Mouse (Mus musculus) kidney, embryonic 14.5 days (tissue): ENCODE measurements around the gene Gpx4. TPM values are rescaled to one million over a fixed set of nuclear protein-coding genes. Genes with fewer than 3 reads are reported as not detected.

ENCODE experiments used
- ATAC-seq: fragments of 200-750 bp; cut with Nextera tagmentation; 2 replicates; pipeline ENCODE4 v1.8.0; 2017; ENCODE audit warnings: moderate number of reproducible peaks, mild to moderate bottlenecking, moderate TSS enrichment, moderate library complexity; ENCODE audit not compliant: low FRiP score, low TSS enrichment
- H3K27ac ChIP-seq: fragments of 300-500 bp; sonication (generic); 2 replicates; pipeline ENCODE4 v1.5.1; 2014; ENCODE audit warnings: low read depth, mild to moderate bottlenecking, low read length, moderate library complexity, mixed read lengths
- H3K27me3 ChIP-seq: fragments of 300-500 bp; sonication (generic); 2 replicates; pipeline ENCODE4 v1.6.1; 2014; ENCODE audit warnings: mild to moderate bottlenecking, low read length; ENCODE audit not compliant: control insufficient read depth, insufficient read depth
- H3K36me3 ChIP-seq: fragments of 300-500 bp; sonication (generic); 2 replicates; pipeline ENCODE4 v1.6.1; 2014; ENCODE audit warnings: low read length, mixed read lengths; ENCODE audit not compliant: control insufficient read depth, insufficient read depth
- H3K4me1 ChIP-seq: fragments of 300-500 bp; sonication (generic); 2 replicates; pipeline ENCODE4 v1.6.1; 2014; ENCODE audit warnings: low read length, mixed read lengths; ENCODE audit not compliant: control insufficient read depth, insufficient read depth
- H3K4me2 ChIP-seq: fragments of 300-500 bp; sonication (generic); replicated peaks from 2 replicates; pipeline ENCODE4 v1.6.1; 2014; ENCODE audit warnings: low read depth, mild to moderate bottlenecking, low read length
- H3K4me3 ChIP-seq: fragments of 300-500 bp; sonication (generic); 2 replicates; pipeline ENCODE4 v1.5.1; 2014; ENCODE audit warnings: mild to moderate bottlenecking, low read length
- H3K9ac ChIP-seq: fragments of 300-500 bp; sonication (generic); 2 replicates; pipeline ENCODE4 v1.6.1; 2014; ENCODE audit warnings: low read depth, mild to moderate bottlenecking, low read length, moderate library complexity
- H3K9me3 ChIP-seq: fragments of 300-500 bp; sonication (generic); 2 replicates; pipeline ENCODE4 v1.6.1; 2016; ENCODE audit warnings: low read length; ENCODE audit not compliant: control insufficient read depth
- whole genome bisulfite sequencing: fragments of 180-500 bp; shearing (Covaris S2); extraction: QIAGEN DNeasy Blood & Tissue Kit; methylation state at CpG from one replicate; pipeline ENCODE4 v1.1.7; 2014; 5-methylcytosine and 5-hydroxymethylcytosine counted together
- polyA plus RNA-seq: library from polyadenylated mRNA; unstranded; fragments of >200 nt; fragmentation: Nextera tagmentation; extraction: Ambion mirVana; gene quantifications from 2 replicates; pipeline ENCODE4 v1.2.1, GENCODE M21; 2014

The Gpx4 gene
- polyA plus RNA-seq, 1 experiment from 2014 or later: 552 TPM

GRCm38 (mm10) chr10:80014484-80015290 is 32.3 kb upstream of the Gpx4 start:
- ATAC-seq: no peak
- WGBS: 16% methylated on average over 28 of the region's 28 CpGs
- Histone ChIP-seq H3K9me3 (peaks cover 9% of the 10 kb centered on the region; the same call in 1 of the 2 replicates), H3K27me3 (peaks cover 34% of the 10 kb centered on the region), H3K27ac (no peak overlapping the region), H3K4me1 (peaks cover 13% of the 10 kb centered on the region), H3K4me2 (no peak overlapping the region), H3K36me3 (no peaks in the 10 kb centered on the region), H3K4me3 (no peak overlapping the region), H3K9ac (no peak overlapping the region)

- peaks cover 2% of the 10 kb centered on the region; the same call in 1 of the 2 replicates for H3K9me3 ChIP-seq
- no peaks in the 10 kb centered on the region for H3K36me3 ChIP-seq
- no peak overlapping the region for H3K4me2 ChIP-seq
- no peak overlapping the region for H3K27ac ChIP-seq
- peaks cover 34% of the 10 kb centered on the region for H3K27me3 ChIP-seq
- peaks cover 18% of the 10 kb centered on the region for H3K4me1 ChIP-seq
- H3K9ac ChIP-seq: no peak overlapping the region
- no peak overlapping the region for H3K4me3 ChIP-seq
- ATAC-seq: no peak
- 70% methylated on average over 10 of the region's 10 CpGs for WGBS
These were observed 31.4 kb upstream of the Gpx4 start for GRCm38 (mm10) chr10:80015583-80015982.

GRCm38 (mm10) chr10:80016511-80016910 is 30.5 kb upstream of the Gpx4 start, which contains the start of gene Arhgap45:
Arhgap45 (plus strand) TSS chr10:80016653.
- H3K4me2 ChIP-seq: no peak within 1 kb of the TSS

GRCm38 (mm10) chr10:80016931-80017330 is 30.0 kb upstream of the Gpx4 start:
- WGBS: 87% methylated on average over 10 of the region's 10 CpGs
- H3K9me3 ChIP-seq: no peaks in the 10 kb centered on the region
- peaks cover 34% of the 10 kb centered on the region for H3K27me3 ChIP-seq
- no peak overlapping the region for H3K4me2 ChIP-seq
- no peak overlapping the region for H3K27ac ChIP-seq
- peaks cover 18% of the 10 kb centered on the region for H3K4me1 ChIP-seq
- no peak overlapping the region for H3K9ac ChIP-seq
- no peak for ATAC-seq
- H3K36me3 ChIP-seq: no peaks in the 10 kb centered on the region
- H3K4me3 ChIP-seq: no peak overlapping the region

More at GRCm38 (mm10) chr10:80016511-80016910, 30.5 kb upstream of the Gpx4 start, which contains the start of gene Arhgap45:
- Histone ChIP-seq H3K9ac (no peak within 1 kb of the TSS), H3K27ac (no peak within 1 kb of the TSS), H3K27me3 (peaks cover 34% of the 10 kb centered on the region), H3K4me1 (peaks cover 18% of the 10 kb centered on the region), H3K36me3 (no peaks in the 10 kb centered on the region), H3K4me3 (no peak within 1 kb of the TSS), H3K9me3 (no peaks in the 10 kb centered on the region)
- WGBS: 66% methylated on average over 11 of the region's 11 CpGs
- ATAC-seq: no peak

- H3K4me3 ChIP-seq: no peak overlapping the region
- H3K4me1 ChIP-seq: peaks cover 18% of the 10 kb centered on the region
- H3K9ac ChIP-seq: no peak overlapping the region
- no peak overlapping the region for H3K4me2 ChIP-seq
- no peaks in the 10 kb centered on the region for H3K36me3 ChIP-seq
- peaks cover 30% of the 10 kb centered on the region for H3K27me3 ChIP-seq
- WGBS: 81% methylated on average over 3 of the region's 3 CpGs
- H3K27ac ChIP-seq: no peak overlapping the region
- H3K9me3 ChIP-seq: no peaks in the 10 kb centered on the region
- ATAC-seq: no peak
These were observed 29.6 kb upstream of the Gpx4 start for GRCm38 (mm10) chr10:80017361-80017760.

DNA sequence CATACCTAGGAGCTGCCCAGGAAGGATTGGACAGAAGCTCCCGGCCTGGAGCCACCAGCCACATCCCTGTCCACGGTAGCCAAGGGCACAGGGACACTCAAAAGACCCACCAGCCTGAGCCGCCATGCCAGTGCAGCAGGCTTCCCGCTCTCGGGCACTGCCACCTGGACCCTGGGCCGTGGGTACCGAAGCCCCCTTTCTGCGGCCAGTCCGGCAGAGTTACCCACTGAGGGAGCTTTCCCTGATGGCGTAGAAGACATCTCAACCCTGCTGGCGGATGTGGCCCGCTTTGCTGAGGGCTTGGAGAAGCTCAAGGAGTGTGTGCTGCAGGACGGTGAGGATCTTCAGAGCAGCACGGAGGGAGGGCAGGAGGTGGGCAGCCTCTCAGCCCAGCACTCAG is 29.2 kb upstream of the Gpx4 start:
- Histone ChIP-seq H3K27me3 (peaks cover 29% of the 10 kb centered on the region), H3K9me3 (no peaks in the 10 kb centered on the region), H3K9ac (no peak overlapping the region), H3K4me2 (no peak overlapping the region), H3K27ac (no peak overlapping the region), H3K4me3 (no peak overlapping the region), H3K4me1 (peaks cover 18% of the 10 kb centered on the region), H3K36me3 (no peaks in the 10 kb centered on the region)
- ATAC-seq: no peak
- 82% methylated on average over 14 of the region's 14 CpGs for WGBS

DNA sequence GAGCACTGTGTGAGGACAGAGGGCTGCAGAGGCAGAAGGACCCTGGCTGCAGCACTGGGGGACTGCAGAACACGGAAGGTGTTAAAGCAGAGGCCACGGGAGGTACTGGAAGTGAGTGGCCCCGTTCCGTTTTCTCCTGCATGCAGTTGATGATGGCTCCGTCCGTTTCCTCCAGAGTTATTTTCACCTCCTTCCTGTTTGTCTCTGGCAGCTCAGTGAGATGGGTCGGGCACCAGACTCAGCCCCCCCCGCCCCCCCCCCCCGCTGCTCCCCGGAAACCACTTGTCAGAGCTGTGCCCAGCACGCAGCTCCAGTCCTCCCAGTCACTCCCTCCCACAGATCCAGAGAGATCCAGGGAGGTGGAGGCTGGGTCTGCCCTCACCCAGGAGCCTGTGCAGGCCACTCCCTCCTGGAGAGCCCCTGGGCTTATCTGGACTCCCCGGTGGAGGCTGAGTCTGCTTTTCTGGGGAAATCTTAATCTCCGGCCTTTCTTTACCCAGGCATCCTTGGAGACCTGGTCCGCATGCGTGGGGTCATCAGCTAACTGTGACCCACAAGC is 28.1 kb upstream of the Gpx4 start:
- peak overlapping the region; percentile 55 for H3K27ac ChIP-seq
- WGBS: 1% methylated on average over 12 of the region's 15 CpGs
- H3K27me3 ChIP-seq: peaks cover 19% of the 10 kb centered on the region
- peak; percentile 55 for ATAC-seq
- no peaks in the 10 kb centered on the region for H3K36me3 ChIP-seq
- H3K9ac ChIP-seq: peak overlapping the region; percentile 59; the same call in 1 of the 2 replicates
- peaks cover 18% of the 10 kb centered on the region for H3K4me1 ChIP-seq
- H3K4me3 ChIP-seq: peak overlapping the region; percentile 32
- H3K9me3 ChIP-seq: no peaks in the 10 kb centered on the region
- peak overlapping the region; percentile 47 for H3K4me2 ChIP-seq

DNA sequence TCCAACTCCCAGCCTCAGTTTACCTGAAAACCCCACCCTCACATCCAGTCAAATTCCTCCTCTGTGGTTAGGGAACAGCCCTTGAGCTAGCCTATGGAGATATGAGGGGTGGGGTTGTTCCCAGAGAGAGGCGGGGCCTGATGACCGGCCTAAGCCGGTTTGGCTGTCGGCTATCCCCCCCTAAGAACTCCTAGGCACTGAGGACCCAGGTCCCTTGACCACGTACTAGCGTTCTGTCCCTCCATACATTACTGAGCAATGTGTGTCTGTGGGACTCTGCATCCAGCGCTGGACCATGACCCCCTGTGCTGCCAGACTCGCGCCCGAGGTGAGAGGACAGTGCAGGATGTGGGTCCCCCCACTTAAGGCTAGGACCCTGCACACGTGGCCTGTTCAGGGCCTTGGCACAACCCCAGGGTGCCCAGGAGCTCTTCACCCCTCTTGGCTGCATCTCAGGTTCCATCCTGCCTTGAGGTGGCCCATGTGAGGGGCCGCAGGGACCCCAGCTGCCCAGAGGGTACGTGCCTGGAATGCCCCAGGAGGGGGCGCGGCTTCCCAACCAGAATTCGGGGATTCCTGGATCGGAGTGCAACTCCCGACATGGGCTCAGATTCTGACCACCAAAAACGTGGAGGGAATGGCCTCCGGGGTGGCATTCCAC is 27.4 kb upstream of the Gpx4 start:
- no peaks in the 10 kb centered on the region for H3K36me3 ChIP-seq
- H3K4me3 ChIP-seq: peak overlapping the region; percentile 32
- H3K4me1 ChIP-seq: peaks cover 18% of the 10 kb centered on the region
- H3K9ac ChIP-seq: peak overlapping the region; percentile 59
- H3K4me2 ChIP-seq: peak overlapping the region; percentile 47
- H3K27ac ChIP-seq: peak overlapping the region; percentile 55; the same call in 1 of the 2 replicates
- H3K27me3 ChIP-seq: peaks cover 11% of the 10 kb centered on the region
- no peaks in the 10 kb centered on the region for H3K9me3 ChIP-seq
- WGBS: 9% methylated on average over 20 of the region's 20 CpGs
- peak; percentile 73 for ATAC-seq
